Mouse (Mus musculus): ENCODE measurements around the gene Klhdc3.

Gene Klhdc3

DNA sequence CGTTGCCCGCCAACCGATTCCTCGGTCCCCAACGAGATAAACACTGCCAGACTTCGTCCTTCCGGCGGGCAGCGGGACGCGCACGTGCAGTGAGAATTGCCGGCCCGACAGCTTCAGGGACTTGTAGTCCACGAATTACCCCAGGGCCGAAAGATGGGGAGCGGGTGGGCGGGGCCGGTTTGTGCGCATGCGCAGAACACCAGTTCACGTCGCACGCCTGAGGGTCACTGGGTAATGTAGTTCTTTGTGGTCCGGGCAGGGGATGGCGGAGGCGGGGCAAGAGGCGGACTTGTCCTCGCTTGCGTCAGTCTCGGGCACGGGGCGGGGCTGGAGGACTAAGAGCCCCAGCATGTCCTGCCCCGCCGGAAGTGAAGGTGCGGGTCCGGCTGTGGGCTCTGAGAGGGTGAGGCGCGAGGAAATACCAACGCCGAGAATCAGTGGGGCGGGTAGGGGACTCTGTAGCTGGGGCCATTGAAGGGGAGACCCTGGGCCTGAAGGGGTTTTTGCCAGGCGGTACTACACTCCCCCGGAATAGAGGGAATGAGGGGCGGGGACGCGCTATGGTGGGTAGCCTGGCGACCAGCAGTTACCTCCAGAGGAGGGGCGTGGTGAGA lies at the start of gene Klhdc3:
Gene Klhdc3, minus strand, starts transcription at position 155 of the 614 bp plus-strand sequence.
- peak; percentile 94 to 95 for DNase-seq (ENCODE audit: low spot score in 2 of 2)

DNA sequence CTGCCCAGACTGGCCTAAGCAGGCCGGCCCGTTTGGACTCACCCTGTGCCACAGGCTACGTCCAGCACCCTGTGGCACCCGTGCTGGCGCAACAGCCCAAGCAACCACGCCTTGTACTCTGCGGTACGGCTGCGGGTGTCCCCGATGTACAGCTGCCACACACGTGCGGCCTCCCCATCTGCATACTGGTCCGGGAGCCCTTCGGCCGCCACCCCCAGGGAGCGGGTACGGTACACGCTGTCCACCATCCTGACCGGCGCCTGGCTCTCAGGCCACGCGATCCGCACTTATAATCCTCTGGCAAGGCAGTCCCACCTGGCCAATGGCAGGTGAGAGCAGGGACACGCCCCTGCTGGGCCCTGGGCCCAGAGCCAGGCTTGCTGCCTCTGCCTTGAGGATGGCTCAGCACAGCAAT lies 48.2 kb upstream of the Klhdc3 start, which contains the start of gene Gnmt:
Gene Gnmt, minus strand, starts transcription at position 265 of the 415 bp plus-strand sequence.
- no peak for DNase-seq (ENCODE audit: low spot score in 2 of 2)

DNA sequence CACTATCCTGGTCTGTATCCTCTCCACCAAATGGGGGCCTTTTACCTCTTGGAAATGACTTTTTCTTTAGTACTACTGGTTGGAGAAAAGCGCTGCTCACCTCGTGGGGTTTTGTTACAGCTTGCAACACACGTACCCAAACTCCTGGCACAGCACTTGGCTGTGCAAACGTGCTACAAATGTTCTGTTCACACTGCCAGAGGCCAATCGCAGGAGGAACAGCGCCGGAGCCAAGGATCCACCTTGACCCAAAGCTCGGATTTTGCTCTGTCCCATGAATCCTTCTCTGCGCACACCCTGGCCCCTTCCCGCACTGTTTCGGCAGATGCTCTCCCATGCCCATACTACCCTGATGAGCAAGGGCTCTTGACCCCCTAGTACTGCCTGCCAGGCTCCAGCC lies 47.8 kb upstream of the Klhdc3 start:
- no peak for DNase-seq (ENCODE audit: low spot score in 2 of 2)

DNA sequence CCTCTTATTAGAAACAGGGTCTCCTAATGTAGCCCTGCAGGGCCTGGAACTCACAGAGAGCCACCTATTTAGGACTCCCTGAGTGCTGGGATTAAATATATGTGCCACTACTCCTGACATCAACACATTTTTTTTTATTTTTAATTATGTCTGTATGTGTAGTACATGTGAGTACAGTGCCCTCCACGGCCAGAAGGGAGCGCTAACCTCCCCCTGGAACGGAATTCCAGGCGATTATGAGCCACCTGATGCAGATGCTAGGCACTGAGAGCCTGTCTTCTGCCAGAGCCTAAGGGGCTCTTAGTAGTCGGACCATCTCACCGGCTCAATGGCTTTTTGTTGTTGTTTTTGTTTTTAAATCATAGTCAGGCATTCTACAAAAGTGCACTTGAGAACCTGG lies 47.3 kb upstream of the Klhdc3 start:
- DNase-seq (ENCODE audit: low spot score in 2 of 2), result no peak

DNA sequence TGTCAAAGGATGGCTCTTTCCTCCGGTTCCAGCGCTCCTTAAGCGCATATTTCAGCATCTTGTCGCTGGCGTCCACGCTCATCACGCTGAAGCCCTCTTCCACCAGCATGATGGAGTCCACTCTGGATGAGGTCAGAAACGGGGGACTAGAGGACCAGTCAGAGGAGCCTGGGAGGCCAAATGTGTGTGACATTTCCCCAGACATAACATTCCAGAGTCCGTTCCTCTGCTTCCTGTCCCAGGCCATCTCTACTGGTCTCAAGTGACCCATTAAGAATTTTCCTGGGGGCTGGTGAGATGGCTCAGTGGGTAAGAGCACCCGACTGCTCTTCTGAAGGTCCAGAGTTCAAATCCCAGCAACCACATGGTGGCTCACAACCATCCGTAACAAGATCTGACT lies 46.6 kb upstream of the Klhdc3 start:
- no peak for DNase-seq (ENCODE audit: low spot score in 2 of 2)

DNA sequence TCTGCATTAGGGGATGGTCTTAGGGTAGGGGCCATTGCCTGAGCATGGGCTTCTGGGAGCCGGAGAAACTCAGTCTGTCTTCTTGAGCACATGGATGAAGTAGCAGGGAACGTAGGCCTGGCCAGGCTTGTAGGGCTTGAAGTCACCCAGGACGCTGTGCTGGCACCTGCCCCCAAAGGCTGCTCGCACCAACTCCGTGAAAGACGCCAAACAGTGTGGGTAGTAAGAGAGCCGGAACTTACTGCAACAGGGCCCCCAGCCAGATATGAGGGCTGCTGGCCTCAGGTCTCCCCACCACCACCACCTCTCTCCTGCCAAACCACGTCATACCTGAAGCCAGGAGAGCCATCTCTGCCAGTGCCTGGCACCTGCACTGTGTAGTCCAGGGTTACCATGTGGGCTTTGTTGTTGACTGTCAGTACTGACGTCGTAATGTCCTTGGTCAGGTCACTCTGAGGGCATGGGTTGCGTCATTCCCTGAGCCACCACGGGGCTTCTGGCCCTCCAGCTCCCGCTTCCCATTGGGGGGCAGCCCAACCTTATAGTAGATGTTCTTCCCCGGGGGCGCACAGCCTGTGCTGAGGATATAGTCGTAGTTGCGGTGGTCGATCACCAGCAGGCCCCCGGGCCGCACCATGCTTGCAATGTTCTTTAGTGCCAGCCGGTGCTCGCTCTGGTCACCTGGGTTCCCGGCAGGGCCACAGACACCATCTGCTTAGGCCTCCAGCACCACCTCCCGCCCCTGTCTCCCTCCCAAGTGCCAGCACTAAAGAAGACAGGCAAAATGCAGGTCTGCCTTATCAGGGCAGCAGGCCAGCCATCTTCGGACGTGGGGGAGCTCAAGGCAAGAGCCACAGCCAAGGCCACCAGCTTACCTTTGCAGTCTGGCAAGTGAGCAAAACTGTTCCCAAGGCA lies 45.3 kb upstream of the Klhdc3 start:
- no peak for DNase-seq (ENCODE audit: low spot score in 2 of 2)

DNA sequence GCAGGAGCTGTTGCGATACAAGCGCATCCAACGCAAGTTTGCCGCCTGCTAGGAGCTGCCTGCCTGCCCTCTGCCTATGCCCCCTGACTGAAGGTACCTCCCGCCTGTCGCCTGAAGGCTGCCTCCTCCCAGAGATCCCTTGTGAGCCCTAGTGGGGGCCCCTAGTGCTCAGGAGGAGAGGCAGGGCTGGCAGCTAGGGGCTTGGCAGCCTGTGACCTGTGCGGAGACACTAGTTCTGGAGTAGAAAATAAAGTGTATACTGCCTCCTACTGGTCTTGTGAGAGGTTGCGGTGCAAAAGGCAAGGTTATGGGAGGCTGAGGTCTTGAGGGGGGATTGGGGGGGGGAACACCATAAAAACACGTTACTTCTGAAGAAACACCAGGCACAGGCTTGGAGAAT lies 44.6 kb upstream of the Klhdc3 start:
- no peak for DNase-seq (ENCODE audit: low spot score in 2 of 2)

DNA sequence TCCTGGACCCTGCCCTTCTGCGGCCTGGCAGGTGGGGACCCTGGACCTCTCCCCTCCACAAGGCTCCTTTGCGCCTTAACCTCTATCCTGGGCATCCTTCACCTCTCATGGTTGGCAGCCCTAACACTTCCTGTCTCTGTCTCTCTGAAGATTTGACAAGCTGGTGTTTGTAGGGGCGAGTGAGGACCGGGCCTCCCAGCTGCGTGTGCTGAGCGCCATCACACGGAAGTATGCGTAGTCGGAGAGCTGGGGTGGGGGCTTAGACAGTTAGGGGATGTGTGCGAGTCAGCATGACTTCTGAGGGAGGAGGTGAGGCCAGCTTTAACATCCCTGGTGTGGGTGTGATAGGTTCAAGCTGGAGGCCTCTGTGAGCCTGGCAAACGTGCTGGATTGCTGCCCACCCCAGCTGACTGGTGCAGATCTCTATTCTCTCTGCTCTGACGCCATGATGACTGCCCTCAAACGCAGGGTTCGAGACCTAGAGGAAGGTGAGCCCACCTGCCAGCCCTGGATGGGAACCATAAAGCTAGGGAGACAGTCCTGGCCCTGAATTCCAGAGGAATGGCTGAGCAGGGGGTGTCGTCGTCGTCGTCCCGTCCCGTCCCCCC lies 43.9 kb upstream of the Klhdc3 start:
- no peak for DNase-seq (ENCODE audit: low spot score in 2 of 2)

DNA sequence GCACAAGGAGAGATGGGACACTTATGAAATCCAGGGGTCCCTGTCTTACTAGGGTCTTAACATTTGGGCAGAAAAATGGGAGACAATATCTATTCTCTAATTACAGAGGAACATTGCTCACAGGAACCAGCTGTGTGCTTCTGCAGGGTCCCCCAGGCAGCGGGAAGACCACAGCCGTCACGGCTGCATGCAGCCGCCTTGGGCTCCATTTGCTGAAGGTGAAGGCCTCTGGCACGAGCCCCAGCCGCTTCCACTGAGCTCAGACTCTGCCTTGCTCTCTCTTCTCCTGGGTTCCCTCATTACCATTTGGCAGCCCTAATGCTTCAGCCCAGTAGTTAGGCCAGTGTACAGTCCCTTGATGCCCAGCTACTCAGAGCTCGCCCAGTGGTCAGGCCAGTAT lies 40.4 kb upstream of the Klhdc3 start:
- no peak for DNase-seq (ENCODE audit: low spot score in 2 of 2)

DNA sequence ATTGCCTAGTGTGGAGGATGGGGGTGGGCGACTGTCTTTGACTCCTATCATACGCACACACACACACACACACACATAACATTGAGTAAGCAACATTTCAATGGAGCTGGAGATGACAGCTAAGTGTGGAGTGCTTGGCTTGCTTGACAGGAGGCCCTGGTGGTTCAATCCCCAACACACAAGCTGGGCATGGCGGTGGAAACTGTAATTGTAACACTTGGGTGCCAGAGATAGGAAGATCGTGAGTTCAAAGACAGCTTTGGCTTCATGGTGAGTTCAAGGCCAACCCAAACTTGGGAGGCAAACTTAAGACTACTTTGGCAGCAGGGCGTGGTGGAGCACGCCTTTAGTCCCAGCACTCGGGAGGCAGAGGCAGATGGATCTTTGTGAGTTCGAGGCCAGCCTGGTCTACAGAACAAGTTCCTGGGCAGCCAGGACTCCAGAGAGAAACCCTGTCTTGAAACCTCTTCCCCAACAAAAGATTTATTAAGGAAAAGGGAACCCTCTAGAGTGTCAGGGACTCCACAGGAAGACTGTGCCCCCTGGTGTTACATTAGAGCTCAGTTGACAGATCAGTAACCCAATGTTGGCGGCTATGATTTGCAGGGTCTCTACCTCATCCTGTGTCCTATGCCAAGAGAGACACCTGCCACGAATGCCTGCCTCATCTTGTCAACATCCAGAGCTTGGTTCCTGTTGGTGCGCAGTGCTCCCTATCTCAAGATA lies 34.2 kb upstream of the Klhdc3 start:
- no peak for DNase-seq (ENCODE audit: low spot score in 2 of 2)

DNA sequence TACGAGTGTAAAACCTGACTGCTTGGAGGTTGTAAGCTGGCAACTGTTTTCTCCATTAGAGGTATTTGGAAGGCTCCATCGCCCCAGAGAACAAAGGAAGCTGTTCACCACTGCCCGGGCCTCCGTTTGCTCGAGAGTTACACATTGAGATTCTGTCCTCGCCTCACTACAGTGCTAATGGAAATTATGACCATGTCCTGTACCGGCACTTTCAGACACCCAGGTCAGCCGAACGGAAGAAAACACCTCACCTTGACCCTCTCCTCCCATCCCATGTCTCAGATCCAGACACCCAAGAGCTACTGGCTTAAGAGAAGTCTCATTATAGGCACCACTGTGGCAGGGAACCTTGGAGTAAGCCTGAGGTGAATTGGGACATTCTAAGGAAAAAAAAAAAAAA lies 33.1 kb upstream of the Klhdc3 start:
- no peak for DNase-seq (ENCODE audit: low spot score in 2 of 2)

DNA sequence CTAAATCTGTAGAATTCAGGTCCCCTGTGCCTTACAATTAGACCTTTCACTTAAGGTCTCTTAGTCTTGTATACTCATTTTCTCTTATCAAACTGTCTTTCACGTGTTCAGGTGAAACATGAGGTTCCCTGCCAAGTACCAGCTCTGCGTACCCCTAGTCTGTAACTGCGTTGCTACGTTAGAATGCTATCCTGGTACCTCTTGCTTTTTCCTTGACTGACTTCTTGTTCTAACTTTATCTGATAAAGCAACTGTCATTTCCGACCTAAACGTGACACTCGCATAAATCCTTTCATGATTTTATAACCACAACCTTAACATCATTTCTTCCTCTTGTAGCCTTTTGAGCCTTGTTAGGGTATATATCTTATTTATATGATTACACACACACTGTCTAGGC lies 31.7 kb upstream of the Klhdc3 start:
- no peak for DNase-seq (ENCODE audit: low spot score in 2 of 2)

DNA sequence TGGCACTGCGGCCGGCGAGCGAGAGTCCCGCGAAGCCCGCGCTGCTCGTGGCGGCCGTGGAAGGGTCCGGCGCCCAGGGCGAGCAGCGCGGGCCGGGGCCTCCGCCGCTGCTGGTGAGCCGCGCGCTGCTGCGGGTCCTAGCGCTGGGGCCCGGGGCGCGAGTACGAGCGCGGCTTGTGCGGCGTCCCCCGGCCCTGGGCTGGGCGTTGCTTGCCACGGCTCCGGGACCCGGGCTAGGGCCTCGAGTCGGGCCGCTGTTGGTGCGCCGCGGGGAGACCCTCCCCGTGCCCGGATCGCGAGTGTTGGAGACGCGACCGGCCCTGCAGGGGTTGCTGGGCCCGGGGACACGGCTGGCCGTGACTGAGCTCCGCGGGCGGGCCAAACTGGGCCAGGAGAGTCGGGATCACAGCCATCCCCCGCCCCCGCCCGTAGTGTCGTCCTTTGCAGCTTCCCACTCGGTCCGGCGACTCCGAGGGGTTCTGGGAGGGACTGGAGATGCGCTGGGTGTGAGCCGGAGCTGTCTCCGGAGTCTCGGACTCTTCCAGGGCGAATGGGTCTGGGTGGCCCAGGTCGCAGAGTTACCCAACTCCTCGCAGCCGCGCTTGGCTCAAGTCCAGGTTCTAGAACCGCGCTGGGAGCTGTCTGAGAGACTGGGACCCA lies 31.0 kb upstream of the Klhdc3 start:
- DNase-seq (ENCODE audit: low spot score in 2 of 2), result no peak

DNA sequence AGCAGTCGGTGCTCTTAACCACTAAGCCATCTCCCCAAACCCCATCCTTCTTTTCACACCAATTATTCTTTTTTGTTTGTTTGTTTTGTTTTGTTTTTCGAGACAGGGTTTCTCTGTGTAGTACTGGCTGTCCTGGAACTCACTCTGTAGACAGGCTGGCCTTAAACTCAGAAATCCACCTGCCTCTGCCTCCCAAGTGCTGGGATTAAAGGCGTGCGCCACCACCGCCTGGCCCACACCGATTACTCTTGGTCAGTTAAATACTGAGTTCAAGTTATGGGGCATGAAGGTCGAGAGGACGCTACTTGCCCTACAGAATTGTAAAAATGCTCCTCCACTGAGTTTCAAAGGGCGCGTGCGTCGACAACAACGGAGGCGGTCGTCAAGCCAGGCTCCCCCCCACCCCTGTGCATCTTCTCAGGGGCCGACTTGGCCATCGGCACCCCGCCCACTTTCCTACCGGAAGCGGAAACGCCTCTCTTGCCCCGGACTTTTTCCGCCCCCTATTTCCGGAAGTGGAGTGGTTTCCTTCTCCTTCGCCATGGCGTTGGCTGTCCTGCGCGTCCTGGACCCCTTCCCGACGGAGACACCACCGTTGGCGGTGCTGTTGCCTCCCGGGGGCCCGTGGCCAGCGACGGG lies 30.4 kb upstream of the Klhdc3 start, which contains the start of gene Pex6:
Gene Pex6, plus strand, starts transcription at position 505 of the 639 bp plus-strand sequence.
- DNase-seq (ENCODE audit: low spot score in 2 of 2), result peak; percentile 81 to 86

DNA sequence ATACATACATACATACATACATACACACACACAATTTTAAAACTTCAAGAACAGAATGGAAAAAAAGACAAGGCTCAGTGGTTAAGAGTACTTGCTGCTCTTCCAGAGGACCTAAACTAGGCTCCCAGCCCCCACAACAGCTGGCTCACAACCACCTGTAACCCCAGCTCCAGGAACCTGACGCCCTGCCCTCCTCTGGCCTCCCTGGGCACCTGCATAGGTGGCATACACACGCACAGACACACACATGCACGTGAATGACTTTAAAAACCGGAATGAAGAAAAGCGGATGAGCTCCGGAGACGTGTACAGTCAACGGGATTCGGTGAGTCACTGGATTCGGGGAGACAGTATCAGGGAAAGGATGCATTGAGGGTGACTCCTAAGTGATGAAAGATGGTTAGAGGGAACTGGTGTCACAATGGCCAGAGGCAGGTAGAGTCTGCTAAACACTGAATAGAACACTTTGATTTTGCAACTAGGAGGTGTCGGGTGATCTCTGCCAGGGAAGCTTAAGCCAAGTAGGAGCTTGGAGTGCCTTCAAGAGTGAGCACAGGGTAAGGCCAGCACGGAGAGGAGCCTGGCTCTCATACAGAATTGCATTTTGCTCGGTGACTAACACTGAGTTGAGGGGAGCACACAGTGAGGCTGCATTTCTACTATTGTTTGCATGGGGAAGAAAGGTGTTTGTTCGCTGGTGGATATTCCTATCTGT lies 25.8 kb upstream of the Klhdc3 start:
- DNase-seq (ENCODE audit: low spot score in 2 of 2), result no peak

DNA sequence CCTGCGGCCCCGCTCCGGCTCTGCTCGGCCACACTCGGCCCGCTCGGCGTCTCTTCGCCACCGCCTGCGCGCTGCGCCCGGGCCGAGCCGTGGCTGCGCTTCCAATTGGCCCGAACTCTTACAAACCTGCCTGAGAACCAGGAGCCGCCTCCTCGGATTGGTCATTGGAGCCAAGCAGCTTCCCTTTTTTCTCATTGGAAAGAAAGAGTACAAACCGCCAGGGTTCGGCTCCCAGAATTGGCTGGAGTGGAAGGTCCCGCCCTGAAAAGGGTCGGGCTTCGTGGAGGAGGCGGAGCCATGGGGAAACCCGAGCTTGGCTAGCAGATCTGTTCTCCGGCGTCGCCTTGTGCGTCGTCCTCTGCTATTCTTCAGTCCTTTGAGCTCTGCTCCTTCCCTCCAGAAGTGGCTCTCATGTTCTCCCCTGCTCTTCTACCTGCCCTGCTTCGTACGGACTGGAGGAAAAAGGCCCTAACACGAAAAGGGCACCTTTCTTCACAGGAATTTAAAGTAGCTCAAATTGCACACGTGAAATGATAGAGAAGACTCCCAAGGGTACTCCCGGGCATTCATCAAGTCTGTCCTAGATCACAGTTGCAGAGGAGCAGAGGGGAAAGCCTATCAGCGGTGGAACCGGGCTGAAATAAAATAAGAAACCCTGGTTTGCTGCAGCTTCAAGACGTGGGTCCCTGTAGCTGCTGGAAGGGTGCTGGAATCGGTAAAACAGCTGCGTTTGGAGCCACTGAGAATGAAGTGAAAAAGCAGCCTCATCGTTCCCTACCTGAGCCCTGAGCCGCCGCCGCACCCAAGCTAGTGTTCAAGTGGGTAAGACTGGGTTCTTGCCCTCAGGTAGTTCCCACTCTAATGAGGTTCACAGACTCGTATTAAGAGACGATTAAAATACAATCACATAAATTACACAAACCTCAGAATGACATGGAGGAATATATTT lies 24.4 kb upstream of the Klhdc3 start, which contains the start of gene Ppp2r5d:
Gene Ppp2r5d, minus strand, starts transcription at position 225 of the 949 bp plus-strand sequence.
- peak; percentile 96 for DNase-seq (ENCODE audit: low spot score in 2 of 2)

DNA sequence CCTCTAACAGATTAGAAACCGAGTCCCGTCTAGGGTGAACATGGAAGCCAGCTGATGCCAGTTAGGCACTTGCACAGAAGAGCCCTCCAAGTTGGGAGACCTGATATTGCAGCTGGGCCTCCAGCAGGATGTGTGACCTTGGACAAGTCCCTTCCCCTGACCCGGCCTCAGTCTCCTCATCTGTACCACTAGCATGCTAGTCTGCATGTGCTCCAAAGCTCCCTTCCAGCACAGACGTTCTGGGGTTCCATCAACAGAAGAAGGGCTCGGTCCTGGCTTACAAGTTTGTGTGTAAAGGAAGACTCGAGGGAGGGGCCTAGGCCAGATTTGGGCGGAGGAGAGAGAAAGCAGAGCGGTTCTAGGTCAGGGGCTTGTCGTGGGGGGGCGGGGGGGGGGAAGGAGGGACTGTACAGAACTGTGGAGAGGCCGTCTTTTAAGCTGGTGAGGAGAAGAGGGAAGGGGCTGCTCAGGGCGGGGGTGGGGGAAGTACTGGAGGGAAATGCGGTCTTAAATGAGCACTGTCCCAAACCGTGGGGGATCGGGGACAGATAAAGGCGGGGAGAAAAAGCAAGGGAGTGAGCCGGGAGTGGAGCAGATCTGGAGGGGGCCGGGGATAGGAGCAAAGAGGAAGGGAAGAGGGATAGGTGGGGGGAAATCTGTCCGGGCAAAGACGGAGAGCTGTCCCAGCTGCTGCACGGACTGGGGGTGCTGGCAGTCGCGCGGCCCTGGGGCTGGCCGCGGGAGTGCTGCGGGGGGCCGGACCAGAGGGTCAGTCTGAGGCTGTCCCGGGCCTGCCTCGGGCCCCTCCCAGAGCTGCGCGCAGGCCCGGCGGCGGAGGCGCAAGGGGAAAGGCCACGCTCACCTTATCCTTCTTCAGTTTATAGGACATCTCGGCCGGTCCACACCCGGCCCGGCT lies 23.5 kb upstream of the Klhdc3 start:
- no peak for DNase-seq (ENCODE audit: low spot score in 2 of 2)

DNA sequence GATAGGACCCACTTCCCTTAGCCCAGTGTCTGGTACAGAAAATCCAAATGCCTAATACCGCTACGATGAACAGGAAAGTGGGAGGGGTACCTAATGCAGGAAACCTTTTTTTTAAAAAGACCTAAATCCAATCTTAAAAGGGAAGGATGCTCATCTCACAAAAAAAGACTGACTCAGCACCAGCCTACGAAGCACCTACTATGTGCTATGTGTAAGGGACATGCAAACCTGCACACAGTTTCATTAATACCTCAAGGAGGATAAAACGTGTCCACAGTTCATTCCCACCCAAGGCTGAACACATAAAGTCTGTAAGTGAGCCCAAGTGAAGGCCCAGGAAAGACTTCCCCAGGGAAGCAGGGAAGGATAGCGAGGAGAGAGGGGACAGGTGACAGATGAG lies 21.8 kb upstream of the Klhdc3 start:
- DNase-seq (ENCODE audit: low spot score in 2 of 2), result no peak

All from frontal cortex, postnatal 14 days (tissue).